Mouse (Mus musculus) neural tube, embryonic 12.5 days (tissue): ENCODE measurements around the gene B3galnt1. TPM values are rescaled to one million over a fixed set of nuclear protein-coding genes. Genes with fewer than 3 reads are reported as not detected.
"Not testable (repeated sequence)": the region's sequence is repeated elsewhere in the genome, so short reads cannot be mapped to it uniquely, and the experiment has no call there.

Experiments used
- ATAC-seq: fragments of 200-750 bp; cut with Nextera tagmentation; 2 replicates; pipeline ENCODE4 v1.8.0; 2017; ENCODE audit warnings: low read depth, mild to moderate bottlenecking, moderate TSS enrichment, moderate library complexity; ENCODE audit not compliant: low FRiP score
- H3K27ac ChIP-seq: fragments of 300-500 bp; sonication (generic); 2 replicates; pipeline ENCODE4 v1.5.1; 2016
- H3K27me3 ChIP-seq: fragments of 300-500 bp; sonication (generic); replicated peaks from 2 replicates; pipeline ENCODE4 v1.6.1; 2016; ENCODE audit warnings: mild to moderate bottlenecking
- H3K36me3 ChIP-seq: fragments of 300-500 bp; sonication (generic); 2 replicates; pipeline ENCODE4 v1.6.1; 2016; ENCODE audit warnings: mild to moderate bottlenecking
- H3K4me1 ChIP-seq: fragments of 300-500 bp; sonication (generic); 2 replicates; pipeline ENCODE4 v1.6.1; 2016
- H3K4me2 ChIP-seq: fragments of 300-500 bp; sonication (generic); replicated peaks from 2 replicates; pipeline ENCODE4 v1.6.1; 2016; ENCODE audit warnings: mild to moderate bottlenecking
- H3K4me3 ChIP-seq: fragments of 300-500 bp; sonication (generic); 2 replicates; pipeline ENCODE4 v1.5.1; 2016
- H3K9ac ChIP-seq: fragments of 300-500 bp; sonication (generic); 2 replicates; pipeline ENCODE4 v1.6.1; 2016; ENCODE audit warnings: mild to moderate bottlenecking
- H3K9me3 ChIP-seq: fragments of 300-500 bp; sonication (generic); 2 replicates; pipeline ENCODE4 v1.6.1; 2016; ENCODE audit warnings: mild to moderate bottlenecking
- WGBS: fragments of 180-500 bp; shearing (Covaris S2); methylation state at CpG from one replicate; pipeline ENCODE4 v1.1.7; 2016; 5-methylcytosine and 5-hydroxymethylcytosine counted together
- polyA plus RNA-seq: library from polyadenylated mRNA; unstranded; fragments of >200 nt; fragmentation: Nextera tagmentation; extraction: Ambion mirVana; gene quantifications from 2 replicates; pipeline ENCODE4 v1.2.1, GENCODE M21; 2016

B3galnt1 gene
- polyA plus RNA-seq, 1 experiment from 2014 or later = 46.9 TPM

GRCm38 (mm10) chr3:69597211-69597610 lies 1.5 kb downstream of the B3galnt1 start:
- Histone ChIP-seq H3K9ac (no peak overlapping the region), H3K4me3 (no peak overlapping the region), H3K4me2 (peak overlapping the region; percentile 83), H3K36me3 (no peaks in the 10 kb centered on the region), H3K9me3 (no peaks in the 10 kb centered on the region), H3K27me3 (no peaks in the 10 kb centered on the region), H3K4me1 (peaks cover 11% of the 10 kb centered on the region), H3K27ac (no peak overlapping the region)
- ATAC-seq = no peak
- 94% methylated on average over 6 of the region's 6 CpGs for WGBS

GRCm38 (mm10) chr3:69596116-69596515 lies 2.6 kb downstream of the B3galnt1 start:
- ATAC-seq = no peak
- Histone ChIP-seq H3K4me3 (no peak overlapping the region), H3K27ac (no peak overlapping the region), H3K9ac (no peak overlapping the region), H3K27me3 (no peaks in the 10 kb centered on the region), H3K4me1 (peaks cover 11% of the 10 kb centered on the region), H3K9me3 (no peaks in the 10 kb centered on the region), H3K36me3 (no peaks in the 10 kb centered on the region), H3K4me2 (no peak overlapping the region; the same call in 1 of the 2 replicates)
- 84% methylated on average over 3 of the region's 3 CpGs for WGBS

- Histone ChIP-seq H3K27ac (no peak overlapping the region), H3K27me3 (no peaks in the 10 kb centered on the region), H3K4me2 (no peak overlapping the region), H3K9ac (no peak overlapping the region), H3K9me3 (0 out of 2 replicates have a peak, but pooled peaks cover 9% of the 10 kb centered on the region), H3K4me3 (no peak overlapping the region), H3K4me1 (peaks cover 11% of the 10 kb centered on the region), H3K36me3 (no peaks in the 10 kb centered on the region)
- ATAC-seq = no peak
- 82% methylated on average over 9 of the region's 9 CpGs for WGBS
These were observed 4.7 kb downstream of the B3galnt1 start for GRCm38 (mm10) chr3:69594071-69594470.

DNA sequence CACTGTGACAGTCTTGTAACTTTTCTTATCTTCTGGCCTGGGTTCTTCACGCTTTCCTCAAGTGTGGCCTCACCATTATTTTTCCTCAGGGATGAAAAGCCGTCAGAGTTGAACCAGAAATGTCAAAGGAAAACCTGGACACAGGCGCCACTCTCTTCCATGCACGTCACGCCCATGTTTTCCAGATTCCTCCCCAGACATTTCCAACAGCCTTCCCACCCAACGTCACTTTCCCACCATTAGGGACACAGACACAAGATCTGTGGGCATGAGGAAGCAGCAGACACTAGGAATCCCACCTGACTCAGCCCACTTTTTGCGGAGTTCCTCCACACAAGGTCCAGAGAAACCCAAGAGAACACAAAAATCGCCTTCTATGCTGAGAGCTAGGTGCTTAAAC lies 5.3 kb downstream of the B3galnt1 start:
- no peaks in the 10 kb centered on the region for H3K27me3 ChIP-seq
- H3K4me3 ChIP-seq = no peak overlapping the region
- H3K4me1 ChIP-seq = peaks cover 11% of the 10 kb centered on the region
- H3K4me2 ChIP-seq = no peak overlapping the region
- 89% methylated on average over 8 of the region's 8 CpGs for WGBS
- H3K9ac ChIP-seq = no peak overlapping the region
- H3K36me3 ChIP-seq = no peaks in the 10 kb centered on the region
- ATAC-seq = no peak
- H3K27ac ChIP-seq = no peak overlapping the region
- 0 out of 2 replicates have a peak, but pooled peaks cover 9% of the 10 kb centered on the region for H3K9me3 ChIP-seq

DNA sequence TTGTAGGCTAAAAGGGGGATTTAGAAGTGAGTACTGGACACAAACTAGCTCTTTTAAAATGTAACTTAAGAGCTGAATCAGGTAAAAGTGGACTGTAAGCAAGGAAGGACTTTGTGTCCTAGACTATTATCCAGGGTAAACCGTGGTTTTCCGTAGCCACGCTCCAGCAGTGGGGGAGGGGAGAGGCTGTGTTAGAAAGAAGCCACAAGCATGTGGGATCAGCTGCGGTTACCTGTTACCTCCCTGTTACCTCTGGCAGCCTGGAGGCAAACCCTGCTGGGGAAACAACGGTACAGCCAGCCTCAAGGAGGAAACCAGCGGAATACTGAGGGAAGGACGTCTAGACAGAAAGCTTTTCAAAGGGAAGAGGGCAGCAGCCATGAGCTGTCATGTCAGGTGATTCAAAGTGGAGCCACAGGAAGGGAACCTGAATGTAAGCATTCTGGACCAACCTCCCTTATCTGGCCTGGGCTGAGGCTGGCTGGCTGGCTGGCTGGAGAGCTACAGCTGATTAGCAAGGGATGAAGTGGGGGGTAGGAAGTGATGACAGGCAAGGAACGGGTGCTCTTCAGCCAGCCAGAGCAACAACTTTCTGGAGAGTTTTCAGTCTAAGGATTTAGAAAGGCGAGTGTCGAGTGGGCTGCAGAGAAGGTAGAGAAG lies 10.5 kb downstream of the B3galnt1 start:
- no peak overlapping the region for H3K4me3 ChIP-seq
- H3K27ac ChIP-seq = no peak overlapping the region
- H3K9me3 ChIP-seq = 0 out of 2 replicates have a peak, but pooled peaks cover 9% of the 10 kb centered on the region
- ATAC-seq = no peak
- WGBS = 59% methylated on average over 10 of the region's 10 CpGs
- H3K9ac ChIP-seq = no peak overlapping the region
- H3K36me3 ChIP-seq = no peaks in the 10 kb centered on the region
- H3K27me3 ChIP-seq = no peaks in the 10 kb centered on the region
- H3K4me2 ChIP-seq = no peak overlapping the region
- H3K4me1 ChIP-seq = no peaks in the 10 kb centered on the region

- H3K27ac ChIP-seq = no peak overlapping the region
- peaks cover 3% of the 10 kb centered on the region; the same call in 1 of the 2 replicates for H3K36me3 ChIP-seq
- H3K4me2 ChIP-seq = no peak overlapping the region
- no peaks in the 10 kb centered on the region for H3K4me1 ChIP-seq
- H3K27me3 ChIP-seq = no peaks in the 10 kb centered on the region
- H3K9ac ChIP-seq = no peak overlapping the region
- no peaks in the 10 kb centered on the region for H3K9me3 ChIP-seq
- no peak for ATAC-seq
- WGBS = 89% methylated on average over 1 of the region's 1 CpGs
- no peak overlapping the region for H3K4me3 ChIP-seq
These were observed 15.0 kb downstream of the B3galnt1 start for GRCm38 (mm10) chr3:69583798-69584197.

GRCm38 (mm10) chr3:69578791-69579190 lies 20.0 kb downstream of the B3galnt1 start:
- H3K36me3 ChIP-seq = peaks cover 28% of the 10 kb centered on the region
- H3K27ac ChIP-seq = no peak overlapping the region
- H3K4me2 ChIP-seq = no peak overlapping the region
- 84% methylated on average over 1 of the region's 1 CpGs for WGBS
- no peaks in the 10 kb centered on the region for H3K27me3 ChIP-seq
- ATAC-seq = no peak
- no peak overlapping the region for H3K9ac ChIP-seq
- H3K4me1 ChIP-seq = no peaks in the 10 kb centered on the region
- no peaks in the 10 kb centered on the region for H3K9me3 ChIP-seq
- H3K4me3 ChIP-seq = no peak overlapping the region

- 93% methylated on average over 3 of the region's 3 CpGs for WGBS
- Histone ChIP-seq H3K9me3 (no peaks in the 10 kb centered on the region), H3K4me3 (no peak overlapping the region), H3K27me3 (no peaks in the 10 kb centered on the region), H3K9ac (no peak overlapping the region), H3K4me2 (no peak overlapping the region), H3K27ac (no peak overlapping the region), H3K4me1 (no peaks in the 10 kb centered on the region), H3K36me3 (peaks cover 24% of the 10 kb centered on the region)
- no peak for ATAC-seq
These were observed 22.0 kb downstream of the B3galnt1 start for GRCm38 (mm10) chr3:69576715-69577114.

DNA sequence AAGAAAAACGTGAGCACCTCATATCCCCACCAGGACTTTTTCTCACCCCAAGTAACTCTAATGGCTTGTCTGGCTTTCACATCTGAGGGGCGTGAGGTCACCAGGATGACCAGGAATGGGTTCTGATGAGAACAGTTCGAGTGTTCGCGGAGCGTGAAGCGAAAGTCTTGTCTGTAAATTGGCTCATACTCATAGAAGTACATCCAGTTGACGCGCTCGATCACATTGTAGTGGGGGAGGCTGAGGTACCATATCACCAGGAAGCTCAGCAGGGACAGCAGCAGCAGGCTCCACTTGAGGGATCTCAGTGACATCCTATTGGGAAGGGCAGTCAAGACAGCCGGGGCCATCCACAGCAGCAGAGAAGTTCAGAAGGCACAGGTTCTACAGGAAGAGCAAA lies 23.2 kb downstream of the B3galnt1 start:
- WGBS = 93% methylated on average over 11 of the region's 11 CpGs
- Histone ChIP-seq H3K4me3 (no peak overlapping the region), H3K36me3 (peaks cover 24% of the 10 kb centered on the region)

GRCm38 (mm10) chr3:69572561-69572960 lies 26.2 kb downstream of the B3galnt1 start:
- no peak overlapping the region for H3K27ac ChIP-seq
- no peak for ATAC-seq
- peaks cover 14% of the 10 kb centered on the region for H3K36me3 ChIP-seq
- H3K4me3 ChIP-seq = no peak overlapping the region
- no peak overlapping the region for H3K9ac ChIP-seq
- H3K9me3 ChIP-seq = no peaks in the 10 kb centered on the region
- no peak overlapping the region for H3K4me2 ChIP-seq
- WGBS = 86% methylated on average over 5 of the region's 5 CpGs
- no peaks in the 10 kb centered on the region for H3K27me3 ChIP-seq
- H3K4me1 ChIP-seq = no peaks in the 10 kb centered on the region

More for the DNA sequence above, 23.2 kb downstream of the B3galnt1 start:
- Histone ChIP-seq H3K27me3 (no peaks in the 10 kb centered on the region), H3K9ac (no peak overlapping the region), H3K4me2 (no peak overlapping the region), H3K27ac (no peak overlapping the region), H3K4me1 (no peaks in the 10 kb centered on the region), H3K9me3 (no peaks in the 10 kb centered on the region)
- ATAC-seq = no peak

DNA sequence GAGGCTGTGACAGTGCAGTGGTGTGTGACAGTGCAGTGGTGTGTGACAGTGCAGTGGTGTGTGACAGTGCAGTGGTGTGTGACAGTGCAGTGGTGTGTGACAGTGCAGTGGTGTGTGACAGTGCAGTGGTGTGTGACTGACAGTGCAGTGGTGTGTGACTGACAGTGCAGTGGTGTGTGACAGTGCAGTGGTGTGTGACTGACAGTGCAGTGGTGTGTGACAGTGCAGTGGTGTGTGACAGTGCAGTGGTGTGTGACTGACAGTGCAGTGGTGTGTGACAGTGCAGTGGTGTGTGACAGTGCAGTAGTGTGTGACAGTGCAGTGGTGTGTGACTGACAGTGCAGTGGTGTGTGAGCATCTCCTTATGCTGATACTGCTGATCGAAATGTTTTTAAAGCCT lies 33.2 kb downstream of the B3galnt1 start:
- not testable (repeated sequence) for H3K4me1 ChIP-seq, H3K9ac ChIP-seq, H3K36me3 ChIP-seq, ATAC-seq, H3K4me3 ChIP-seq, H3K27me3 ChIP-seq, H3K9me3 ChIP-seq, H3K4me2 ChIP-seq, H3K27ac ChIP-seq
- WGBS = 93% methylated on average over 1 of the region's 1 CpGs

- no peak for ATAC-seq
These were observed 35.4 kb downstream of the B3galnt1 start for GRCm38 (mm10) chr3:69563406-69563805.

DNA sequence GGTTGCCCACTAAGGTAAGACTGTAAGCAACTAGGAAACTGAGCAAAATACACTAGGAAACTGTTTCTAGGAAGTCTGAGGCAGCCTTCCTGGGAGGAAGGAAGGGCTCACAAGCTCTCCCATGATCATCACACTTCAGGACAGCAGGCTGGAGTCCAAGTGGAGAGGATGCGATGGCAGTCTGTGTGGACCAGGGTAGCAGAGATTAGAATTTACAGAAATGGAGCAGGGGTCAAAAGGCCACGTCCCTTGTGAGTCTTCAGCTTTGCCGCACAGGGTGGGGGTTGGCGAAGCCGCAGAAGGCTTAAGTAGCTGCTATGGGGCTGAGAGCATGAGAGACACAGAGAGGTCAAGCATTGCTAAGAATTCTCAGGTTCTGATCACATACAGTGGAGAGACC lies 37.1 kb downstream of the B3galnt1 start:
- no peaks in the 10 kb centered on the region for H3K9me3 ChIP-seq
- ATAC-seq = no peak
- H3K9ac ChIP-seq = no peak overlapping the region
- H3K4me1 ChIP-seq = no peaks in the 10 kb centered on the region
- 75% methylated on average over 5 of the region's 5 CpGs for WGBS
- H3K27ac ChIP-seq = no peak overlapping the region
- H3K27me3 ChIP-seq = no peaks in the 10 kb centered on the region
- no peaks in the 10 kb centered on the region for H3K36me3 ChIP-seq
- no peak overlapping the region for H3K4me2 ChIP-seq
- no peak overlapping the region for H3K4me3 ChIP-seq

More at GRCm38 (mm10) chr3:69563406-69563805, 35.4 kb downstream of the B3galnt1 start:
- Histone ChIP-seq H3K9ac (no peak overlapping the region), H3K4me2 (no peak overlapping the region), H3K4me1 (no peaks in the 10 kb centered on the region), H3K9me3 (no peaks in the 10 kb centered on the region), H3K27me3 (no peaks in the 10 kb centered on the region), H3K27ac (no peak overlapping the region), H3K4me3 (no peak overlapping the region), H3K36me3 (no peaks in the 10 kb centered on the region)
- 94% methylated on average over 5 of the region's 6 CpGs for WGBS
